Mouse (Mus musculus): ENCODE measurements around the gene Chst8. TPM values are rescaled to one million over a fixed set of nuclear protein-coding genes. Genes with fewer than 3 reads are reported as not detected.
A peak's percentile ranks its signal among the peaks of the same experiment; 100 is the strongest.

Gene Chst8
- polyA plus RNA-seq (2014; fragmentation: Nextera tagmentation; extraction: Ambion mirVana): 9.7 and 16.9 TPM in 2 replicates

- Histone ChIP-seq H3K9ac (replicated peaks; ENCODE audit: low read depth, low read length) (peak within 1 kb of the TSS; percentile 59), H3K4me3 (ENCODE audit: low read depth, low read length) (peak within 1 kb of the TSS; percentile 54), H3K4me1 (ENCODE audit: control insufficient read depth, insufficient read depth, low read length) (peaks cover 14% of the 10 kb centered on the region; the same call in 1 of the 2 replicates), H3K27me3 (ENCODE audit: control insufficient read depth, insufficient read depth, low read length) (peaks cover 5% of the 10 kb centered on the region; the same call in 1 of the 2 replicates), H3K27ac (ENCODE audit: low read depth, low read length) (peak within 1 kb of the TSS; percentile 34; the same call in 1 of the 2 replicates), H3K9me3 (ENCODE audit: control insufficient read depth, low read length) (no peaks in the 10 kb centered on the region), H3K4me2 (ENCODE audit: low read depth, low read length) (peak within 1 kb of the TSS; percentile 85), H3K36me3 (ENCODE audit: control insufficient read depth, insufficient read depth, low read length) (no peaks in the 10 kb centered on the region)
- 0% methylated on average over 58 of the region's 65 CpGs for WGBS
- ATAC-seq (ENCODE audit: low read depth): peak; percentile 81
Observed at GRCm38 (mm10) chr7:34812531-34813111, at the start of gene Chst8. Gene Chst8 (minus strand): TSS chr7:34812711.

- no peak overlapping the region for H3K9ac ChIP-seq (replicated peaks; ENCODE audit: low read depth, low read length)
- H3K9me3 ChIP-seq (ENCODE audit: control insufficient read depth, low read length): no peaks in the 10 kb centered on the region
- no peak overlapping the region for H3K27ac ChIP-seq (ENCODE audit: low read depth, low read length)
- WGBS: 63% methylated on average over 2 of the region's 2 CpGs
- H3K36me3 ChIP-seq (ENCODE audit: control insufficient read depth, insufficient read depth, low read length): no peaks in the 10 kb centered on the region
- no peak for ATAC-seq (ENCODE audit: low read depth)
- H3K27me3 ChIP-seq (ENCODE audit: control insufficient read depth, insufficient read depth, low read length): no peaks in the 10 kb centered on the region
- 0 out of 2 replicates have a peak, but pooled peaks cover 7% of the 10 kb centered on the region for H3K4me1 ChIP-seq (ENCODE audit: control insufficient read depth, insufficient read depth, low read length)
- H3K4me2 ChIP-seq (ENCODE audit: low read depth, low read length): no peak overlapping the region
- no peak overlapping the region for H3K4me3 ChIP-seq (ENCODE audit: low read depth, low read length)
Observed at GRCm38 (mm10) chr7:34858291-34858690, 45.8 kb upstream of the Chst8 start.

GRCm38 (mm10) chr7:34854781-34855352 lies 42.4 kb upstream of the Chst8 start:
- Histone ChIP-seq H3K9ac (replicated peaks; ENCODE audit: low read depth, low read length) (no peak overlapping the region), H3K9me3 (ENCODE audit: control insufficient read depth, low read length) (no peaks in the 10 kb centered on the region), H3K4me2 (ENCODE audit: low read depth, low read length) (no peak overlapping the region), H3K27ac (ENCODE audit: low read depth, low read length) (no peak overlapping the region), H3K36me3 (ENCODE audit: control insufficient read depth, insufficient read depth, low read length) (no peaks in the 10 kb centered on the region), H3K27me3 (ENCODE audit: control insufficient read depth, insufficient read depth, low read length) (no peaks in the 10 kb centered on the region), H3K4me3 (ENCODE audit: low read depth, low read length) (no peak overlapping the region), H3K4me1 (ENCODE audit: control insufficient read depth, insufficient read depth, low read length) (0 out of 2 replicates have a peak, but pooled peaks cover 7% of the 10 kb centered on the region)
- WGBS: 83% methylated on average over 6 of the region's 6 CpGs
- no peak for ATAC-seq (ENCODE audit: low read depth)

- no peak overlapping the region for H3K27ac ChIP-seq (ENCODE audit: low read depth, low read length)
- no peak overlapping the region for H3K4me2 ChIP-seq (ENCODE audit: low read depth, low read length)
- 0 out of 2 replicates have a peak, but pooled peaks cover 3% of the 10 kb centered on the region for H3K4me1 ChIP-seq (ENCODE audit: control insufficient read depth, insufficient read depth, low read length)
- no peaks in the 10 kb centered on the region for H3K36me3 ChIP-seq (ENCODE audit: control insufficient read depth, insufficient read depth, low read length)
- H3K9ac ChIP-seq (replicated peaks; ENCODE audit: low read depth, low read length): no peak overlapping the region
- WGBS: 85% methylated on average over 3 of the region's 3 CpGs
- no peaks in the 10 kb centered on the region for H3K27me3 ChIP-seq (ENCODE audit: control insufficient read depth, insufficient read depth, low read length)
- ATAC-seq (ENCODE audit: low read depth): no peak
- H3K9me3 ChIP-seq (ENCODE audit: control insufficient read depth, low read length): no peaks in the 10 kb centered on the region
- no peak overlapping the region for H3K4me3 ChIP-seq (ENCODE audit: low read depth, low read length)
Observed at GRCm38 (mm10) chr7:34853393-34853792, 40.9 kb upstream of the Chst8 start.

- no peak for ATAC-seq (ENCODE audit: low read depth)
- WGBS: 38% methylated on average over 10 of the region's 10 CpGs
- H3K4me2 ChIP-seq (ENCODE audit: low read depth, low read length): no peak overlapping the region
Observed at GRCm38 (mm10) chr7:34849660-34850059, 37.1 kb upstream of the Chst8 start.

GRCm38 (mm10) chr7:34848811-34849210 lies 36.3 kb upstream of the Chst8 start:
- 92% methylated on average over 4 of the region's 4 CpGs for WGBS
- H3K4me1 ChIP-seq (ENCODE audit: control insufficient read depth, insufficient read depth, low read length): peaks cover 6% of the 10 kb centered on the region; the same call in 1 of the 2 replicates
- no peaks in the 10 kb centered on the region for H3K9me3 ChIP-seq (ENCODE audit: control insufficient read depth, low read length)
- no peak overlapping the region for H3K4me3 ChIP-seq (ENCODE audit: low read depth, low read length)
- no peak for ATAC-seq (ENCODE audit: low read depth)
- H3K4me2 ChIP-seq (ENCODE audit: low read depth, low read length): no peak overlapping the region
- H3K27me3 ChIP-seq (ENCODE audit: control insufficient read depth, insufficient read depth, low read length): no peaks in the 10 kb centered on the region
- no peak overlapping the region for H3K27ac ChIP-seq (ENCODE audit: low read depth, low read length)
- no peak overlapping the region for H3K9ac ChIP-seq (replicated peaks; ENCODE audit: low read depth, low read length)
- H3K36me3 ChIP-seq (ENCODE audit: control insufficient read depth, insufficient read depth, low read length): no peaks in the 10 kb centered on the region

More at GRCm38 (mm10) chr7:34849660-34850059, 37.1 kb upstream of the Chst8 start:
- Histone ChIP-seq H3K9ac (replicated peaks; ENCODE audit: low read depth, low read length) (no peak overlapping the region), H3K4me3 (ENCODE audit: low read depth, low read length) (no peak overlapping the region), H3K27ac (ENCODE audit: low read depth, low read length) (no peak overlapping the region), H3K9me3 (ENCODE audit: control insufficient read depth, low read length) (no peaks in the 10 kb centered on the region), H3K4me1 (ENCODE audit: control insufficient read depth, insufficient read depth, low read length) (peaks cover 6% of the 10 kb centered on the region; the same call in 1 of the 2 replicates), H3K36me3 (ENCODE audit: control insufficient read depth, insufficient read depth, low read length) (no peaks in the 10 kb centered on the region), H3K27me3 (ENCODE audit: control insufficient read depth, insufficient read depth, low read length) (no peaks in the 10 kb centered on the region)

GRCm38 (mm10) chr7:34847900-34848299 lies 35.4 kb upstream of the Chst8 start:
- Histone ChIP-seq H3K9me3 (ENCODE audit: control insufficient read depth, low read length) (no peaks in the 10 kb centered on the region), H3K27me3 (ENCODE audit: control insufficient read depth, insufficient read depth, low read length) (no peaks in the 10 kb centered on the region), H3K4me1 (ENCODE audit: control insufficient read depth, insufficient read depth, low read length) (peaks cover 6% of the 10 kb centered on the region; the same call in 1 of the 2 replicates), H3K9ac (replicated peaks; ENCODE audit: low read depth, low read length) (no peak overlapping the region), H3K4me2 (ENCODE audit: low read depth, low read length) (no peak overlapping the region), H3K36me3 (ENCODE audit: control insufficient read depth, insufficient read depth, low read length) (no peaks in the 10 kb centered on the region), H3K27ac (ENCODE audit: low read depth, low read length) (no peak overlapping the region), H3K4me3 (ENCODE audit: low read depth, low read length) (no peak overlapping the region)
- ATAC-seq (ENCODE audit: low read depth): no peak
- 84% methylated on average over 6 of the region's 6 CpGs for WGBS

- Histone ChIP-seq H3K9me3 (ENCODE audit: control insufficient read depth, low read length) (no peaks in the 10 kb centered on the region), H3K4me2 (ENCODE audit: low read depth, low read length) (no peak overlapping the region), H3K36me3 (ENCODE audit: control insufficient read depth, insufficient read depth, low read length) (no peaks in the 10 kb centered on the region), H3K27ac (ENCODE audit: low read depth, low read length) (no peak overlapping the region), H3K27me3 (ENCODE audit: control insufficient read depth, insufficient read depth, low read length) (no peaks in the 10 kb centered on the region), H3K4me1 (ENCODE audit: control insufficient read depth, insufficient read depth, low read length) (peaks cover 6% of the 10 kb centered on the region; the same call in 1 of the 2 replicates), H3K4me3 (ENCODE audit: low read depth, low read length) (no peak overlapping the region), H3K9ac (replicated peaks; ENCODE audit: low read depth, low read length) (no peak overlapping the region)
- peak; percentile 84; the same call in 1 of the 2 replicates for ATAC-seq (ENCODE audit: low read depth)
- WGBS: 14% methylated on average over 5 of the region's 5 CpGs
Observed at GRCm38 (mm10) chr7:34847410-34847809, 34.9 kb upstream of the Chst8 start.

GRCm38 (mm10) chr7:34838749-34839148 lies 26.2 kb upstream of the Chst8 start:
- Histone ChIP-seq H3K27me3 (ENCODE audit: control insufficient read depth, insufficient read depth, low read length) (no peaks in the 10 kb centered on the region), H3K4me2 (ENCODE audit: low read depth, low read length) (no peak overlapping the region), H3K36me3 (ENCODE audit: control insufficient read depth, insufficient read depth, low read length) (no peaks in the 10 kb centered on the region), H3K27ac (ENCODE audit: low read depth, low read length) (no peak overlapping the region), H3K9ac (replicated peaks; ENCODE audit: low read depth, low read length) (no peak overlapping the region), H3K9me3 (ENCODE audit: control insufficient read depth, low read length) (no peaks in the 10 kb centered on the region), H3K4me3 (ENCODE audit: low read depth, low read length) (no peak overlapping the region), H3K4me1 (ENCODE audit: control insufficient read depth, insufficient read depth, low read length) (no peaks in the 10 kb centered on the region)
- no peak for ATAC-seq (ENCODE audit: low read depth)
- WGBS: 87% methylated on average over 4 of the region's 4 CpGs

All from neural tube, embryonic 14.5 days (tissue).